Mouse (Mus musculus) layer of hippocampus, adult 2 months (tissue): ENCODE results near the gene Sorcs1. TPM values are rescaled to one million over a fixed set of nuclear protein-coding genes. Genes with fewer than 3 reads are reported as not detected.

Experiments
- DNase-seq, 2 experiments: peaks; one replicate each; pipeline ENCODE4 v3.0.0; 2022; ENCODE audit warnings: low spot score in 2 of 2
- H3K27ac ChIP-seq: fragments of 200-600 bp; 2 replicates; pipeline ENCODE4 v1.8.1; 2022
- H3K4me3 ChIP-seq: fragments of 200-600 bp; 2 replicates; pipeline ENCODE4 v1.8.1; 2022; ENCODE audit warnings: mild to moderate bottlenecking
- CTCF ChIP-seq: fragments of 200-600 bp; conservative IDR thresholded peaks from 2 replicates; pipeline ENCODE4 v1.8.1; 2022; ENCODE audit warnings: antibody characterized with exemption, mild to moderate bottlenecking, moderate library complexity
- total RNA-seq, 2 experiments: library from RNA; stranded (reverse); gene quantifications; 2 replicates each; pipeline ENCODE4 v1.2.3; 2021

Sorcs1 gene
- total RNA-seq, 2 experiments from 2014 or later, result 9.4 to 9.5 TPM

DNA sequence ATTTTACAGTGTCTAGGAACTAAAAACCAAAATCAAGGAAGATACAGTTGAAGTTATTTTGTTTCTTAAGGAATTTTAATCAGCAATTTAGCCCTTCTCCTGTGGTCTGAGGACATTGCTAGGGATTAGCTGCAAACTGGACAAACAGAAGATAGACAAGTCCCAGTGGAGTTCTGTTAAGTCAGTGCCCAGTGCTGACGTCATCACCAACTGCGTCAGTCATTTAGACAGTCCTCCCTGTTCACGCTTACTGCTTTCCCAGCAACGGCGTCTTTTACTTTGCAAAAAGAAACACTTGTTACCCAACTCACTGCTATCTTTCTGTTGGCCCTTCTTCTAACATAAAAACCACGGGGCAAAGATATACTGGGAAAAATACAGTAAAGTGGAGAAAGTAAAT lies 40.3 kb downstream of the Sorcs1 start:
- TF ChIP-seq CTCF, result no peak

GRCm38 (mm10) chr19:50614013-50614412 lies 64.4 kb downstream of the Sorcs1 start:
- TF ChIP-seq CTCF, result no peak
- no peak overlapping the region for H3K4me3 ChIP-seq
- DNase-seq, result no peak
- H3K27ac ChIP-seq, result no peak overlapping the region

More for the DNA sequence above, 40.3 kb downstream of the Sorcs1 start:
- no peak for DNase-seq
- Histone ChIP-seq H3K4me3 (no peak overlapping the region), H3K27ac (no peak overlapping the region)

GRCm38 (mm10) chr19:50611619-50612018 lies 66.8 kb downstream of the Sorcs1 start:
- no peak for TF ChIP-seq CTCF
- DNase-seq, result no peak
- no peak overlapping the region for H3K4me3 ChIP-seq
- no peak overlapping the region for H3K27ac ChIP-seq

DNA sequence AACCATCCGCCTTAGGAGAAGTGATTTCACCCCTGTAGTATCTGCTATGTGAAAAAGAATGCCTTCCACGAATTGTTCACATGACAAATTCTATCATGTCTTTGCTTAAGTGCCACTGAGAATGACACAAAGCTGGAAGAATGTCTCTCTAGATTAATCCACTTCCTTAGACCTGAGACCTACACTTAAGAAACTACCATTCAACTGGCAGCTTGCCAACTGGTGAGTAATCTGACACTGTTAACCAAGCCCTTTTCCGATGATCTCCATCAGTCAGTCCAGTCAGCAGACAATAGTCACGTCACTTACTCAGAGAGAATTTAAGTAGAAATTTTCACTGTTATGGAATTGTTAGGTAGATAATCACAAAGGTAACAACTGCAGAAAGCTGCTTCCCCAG lies 74.6 kb downstream of the Sorcs1 start:
- Histone ChIP-seq H3K4me3 (no peak overlapping the region), H3K27ac (no peak overlapping the region)
- no peak for DNase-seq
- TF ChIP-seq CTCF, result no peak

DNA sequence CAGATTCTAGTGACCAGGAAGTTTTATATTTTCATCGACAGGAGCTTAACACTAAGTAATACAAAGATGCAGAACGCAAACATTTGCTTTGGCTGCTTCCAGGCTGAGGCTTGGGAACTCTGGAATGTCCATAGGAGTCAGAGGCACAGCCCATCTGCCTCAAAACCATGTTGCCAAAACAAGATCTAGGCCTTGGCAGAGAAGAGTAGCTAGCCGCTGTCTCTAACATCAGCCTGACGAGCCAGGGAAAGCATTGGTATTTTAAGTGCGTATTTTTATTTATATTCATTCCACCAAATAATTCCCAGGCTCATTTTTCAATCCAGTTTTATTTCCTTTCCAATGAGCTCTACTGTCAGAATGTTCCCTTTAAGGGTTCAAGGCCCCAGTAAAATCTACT lies 75.1 kb downstream of the Sorcs1 start:
- Histone ChIP-seq H3K27ac (no peak overlapping the region), H3K4me3 (no peak overlapping the region)
- DNase-seq, result no peak
- TF ChIP-seq CTCF, result no peak

DNA sequence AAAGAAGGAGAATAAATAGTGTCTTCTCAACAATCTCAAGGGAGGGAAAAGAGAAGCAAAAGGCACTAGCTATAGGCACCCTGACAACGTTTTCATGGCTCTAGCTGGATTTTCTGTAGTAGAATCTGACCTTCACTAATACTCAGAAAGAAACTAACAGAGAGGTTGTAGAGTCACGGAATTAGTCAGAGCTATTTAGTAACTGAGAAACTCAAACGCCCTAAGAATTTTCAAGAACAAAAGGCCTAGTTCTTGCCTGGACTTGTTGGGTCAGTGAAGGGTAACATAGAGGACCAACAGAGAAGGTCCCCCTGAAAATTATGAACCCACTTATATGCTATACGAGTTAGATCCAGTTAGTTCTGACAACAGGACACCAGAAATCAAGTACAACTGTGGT lies 81.1 kb downstream of the Sorcs1 start:
- no peak for DNase-seq
- TF ChIP-seq CTCF, result no peak
- H3K4me3 ChIP-seq, result no peak overlapping the region
- H3K27ac ChIP-seq, result no peak overlapping the region

GRCm38 (mm10) chr19:50586182-50586581 lies 92.3 kb downstream of the Sorcs1 start:
- Histone ChIP-seq H3K27ac (no peak overlapping the region), H3K4me3 (no peak overlapping the region)
- DNase-seq, result no peak
- TF ChIP-seq CTCF, result no peak

GRCm38 (mm10) chr19:50582952-50583351 lies 95.5 kb downstream of the Sorcs1 start:
- no peak for TF ChIP-seq CTCF
- no peak for DNase-seq
- no peak overlapping the region for H3K4me3 ChIP-seq
- H3K27ac ChIP-seq, result no peak overlapping the region

DNA sequence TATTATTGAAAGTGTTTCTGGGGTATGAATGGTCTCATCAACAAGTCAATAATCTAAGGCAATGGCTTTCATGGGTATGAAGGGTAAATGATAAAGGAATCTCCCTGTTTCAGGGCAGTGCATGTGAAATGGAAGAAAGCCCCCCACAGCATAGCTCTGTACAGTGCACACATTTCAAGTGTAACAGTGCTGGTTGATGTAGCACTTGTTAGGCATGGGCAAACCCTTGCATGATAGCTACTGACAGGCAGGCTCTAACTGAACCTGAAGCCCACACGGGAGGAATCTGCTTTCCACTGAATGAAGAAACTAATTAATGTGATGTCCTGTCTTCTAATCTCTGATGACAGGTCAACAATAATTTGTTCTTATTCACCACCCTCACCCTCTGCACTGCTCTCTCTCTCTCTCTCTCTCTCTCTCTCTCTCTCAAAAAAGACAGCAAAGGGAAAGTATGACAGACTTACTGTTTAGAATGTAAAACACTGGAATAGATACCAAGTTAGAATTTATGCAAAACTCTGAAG lies 108.7 kb downstream of the Sorcs1 start:
- no peak for TF ChIP-seq CTCF
- no peak overlapping the region for H3K27ac ChIP-seq
- no peak for DNase-seq
- no peak overlapping the region for H3K4me3 ChIP-seq

- no peak for TF ChIP-seq CTCF
- no peak overlapping the region for H3K27ac ChIP-seq
- no peak for DNase-seq
- no peak overlapping the region for H3K4me3 ChIP-seq
These were observed 112.1 kb downstream of the Sorcs1 start for GRCm38 (mm10) chr19:50566306-50566705.

GRCm38 (mm10) chr19:50558771-50559170 lies 119.7 kb downstream of the Sorcs1 start:
- H3K27ac ChIP-seq, result no peak overlapping the region
- peak; percentile 11 to 37 for DNase-seq
- TF ChIP-seq CTCF, result no peak
- no peak overlapping the region for H3K4me3 ChIP-seq

GRCm38 (mm10) chr19:50534031-50534430 lies 144.4 kb downstream of the Sorcs1 start:
- Histone ChIP-seq H3K27ac (no peak overlapping the region), H3K4me3 (no peak overlapping the region)
- TF ChIP-seq CTCF, result no peak
- no peak for DNase-seq

- Histone ChIP-seq H3K27ac (no peak overlapping the region), H3K4me3 (no peak overlapping the region)
- no peak for DNase-seq
- TF ChIP-seq CTCF, result no peak
These were observed 150.6 kb downstream of the Sorcs1 start for GRCm38 (mm10) chr19:50527835-50528234.

- DNase-seq, result no peak
- Histone ChIP-seq H3K4me3 (no peak overlapping the region), H3K27ac (no peak overlapping the region)
- TF ChIP-seq CTCF, result no peak; the same call in 1 of the 2 replicates
These were observed 152.4 kb downstream of the Sorcs1 start for GRCm38 (mm10) chr19:50526094-50526493.

- no peak for TF ChIP-seq CTCF
- Histone ChIP-seq H3K4me3 (no peak overlapping the region), H3K27ac (no peak overlapping the region)
- DNase-seq, result no peak
These were observed 156.5 kb downstream of the Sorcs1 start for GRCm38 (mm10) chr19:50521943-50522342.
